Mouse (Mus musculus) hindbrain, embryonic 13.5 days (tissue): Measurements from ENCODE around the gene Capn1. TPM values are rescaled to one million over a fixed set of nuclear protein-coding genes. Genes with fewer than 3 reads are reported as not detected.

ENCODE experiments used
- ATAC-seq: fragments of 200-750 bp; cut with Nextera tagmentation; 2 replicates; pipeline ENCODE4 v1.8.0; 2017; ENCODE audit warnings: moderate TSS enrichment; ENCODE audit not compliant: low FRiP score
- H3K27ac ChIP-seq: fragments of 300-500 bp; sonication (generic); 2 replicates; pipeline ENCODE4 v1.5.1; 2015; ENCODE audit warnings: inconsistent platforms, mild to moderate bottlenecking, moderate library complexity
- H3K27me3 ChIP-seq: fragments of 300-500 bp; sonication (generic); 2 replicates; pipeline ENCODE4 v1.6.1; 2015; ENCODE audit warnings: mild to moderate bottlenecking, inconsistent platforms
- H3K36me3 ChIP-seq: fragments of 300-500 bp; sonication (generic); 2 replicates; pipeline ENCODE4 v1.6.1; 2015; ENCODE audit warnings: mild to moderate bottlenecking, inconsistent platforms
- H3K4me1 ChIP-seq: fragments of 300-500 bp; sonication (generic); replicated peaks from 2 replicates; pipeline ENCODE4 v1.6.1; 2015; ENCODE audit warnings: inconsistent platforms
- H3K4me2 ChIP-seq: fragments of 300-500 bp; sonication (generic); 2 replicates; pipeline ENCODE4 v1.6.1; 2015; ENCODE audit warnings: inconsistent platforms, mild to moderate bottlenecking, moderate library complexity
- H3K4me3 ChIP-seq: fragments of 300-500 bp; sonication (generic); 2 replicates; pipeline ENCODE4 v1.5.1; 2015; ENCODE audit warnings: mild to moderate bottlenecking, inconsistent platforms
- H3K9ac ChIP-seq: fragments of 300-500 bp; sonication (generic); 2 replicates; pipeline ENCODE4 v1.6.1; 2015; ENCODE audit warnings: mild to moderate bottlenecking, inconsistent platforms
- H3K9me3 ChIP-seq: fragments of 300-500 bp; sonication (generic); 2 replicates; pipeline ENCODE4 v1.6.1; 2016; ENCODE audit warnings: inconsistent platforms
- WGBS: fragments of 180-500 bp; shearing (Covaris S2); methylation state at CpG from one replicate; pipeline ENCODE4 v1.1.7; 2015; 5-methylcytosine and 5-hydroxymethylcytosine counted together
- polyA plus RNA-seq: library from polyadenylated mRNA; unstranded; fragments of >200 nt; fragmentation: Nextera tagmentation; extraction: Ambion mirVana; gene quantifications from 2 replicates; pipeline ENCODE4 v1.2.1, GENCODE M21; 2015

The Capn1 gene
- polyA plus RNA-seq, 1 experiment from 2014 or later = 3.3 TPM

- Histone ChIP-seq H3K4me2 (no peak overlapping the region), H3K27ac (no peak overlapping the region), H3K9ac (no peak overlapping the region), H3K4me3 (no peak overlapping the region), H3K9me3 (no peaks in the 10 kb centered on the region), H3K36me3 (peaks cover 51% of the 10 kb centered on the region), H3K4me1 (no peaks in the 10 kb centered on the region), H3K27me3 (no peaks in the 10 kb centered on the region)
- no peak for ATAC-seq
- WGBS = 83% methylated on average over 28 of the region's 28 CpGs
Observed at GRCm38 (mm10) chr19:5955704-5956670, 59.7 kb downstream of the Capn1 start.

DNA sequence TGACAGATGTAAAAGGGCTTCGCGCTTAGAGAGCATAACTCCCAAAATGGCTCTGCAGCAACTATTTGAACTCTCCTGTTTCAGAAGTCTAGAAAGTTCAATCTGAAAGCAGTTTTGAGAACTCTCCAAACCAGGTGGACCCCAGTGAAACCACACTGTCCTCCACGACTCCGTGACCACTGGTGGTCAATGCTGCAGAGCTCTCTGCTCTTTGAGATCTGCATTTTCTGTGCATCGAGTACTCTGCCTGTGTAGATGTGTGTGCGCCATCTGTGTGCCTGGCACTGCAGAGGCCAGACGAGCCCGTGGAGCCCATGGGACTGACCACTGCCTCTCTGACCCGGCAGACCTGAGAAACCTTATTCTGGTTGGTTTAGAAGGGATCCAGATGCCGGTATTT is 60.8 kb downstream of the Capn1 start:
- H3K4me1 ChIP-seq = no peaks in the 10 kb centered on the region
- peaks cover 62% of the 10 kb centered on the region for H3K36me3 ChIP-seq
- ATAC-seq = no peak
- no peak overlapping the region for H3K9ac ChIP-seq
- no peak overlapping the region for H3K4me3 ChIP-seq
- H3K4me2 ChIP-seq = no peak overlapping the region
- H3K27me3 ChIP-seq = no peaks in the 10 kb centered on the region
- WGBS = 94% methylated on average over 10 of the region's 10 CpGs
- no peaks in the 10 kb centered on the region for H3K9me3 ChIP-seq
- no peak overlapping the region for H3K27ac ChIP-seq

- Histone ChIP-seq H3K4me2 (no peak overlapping the region), H3K27me3 (no peaks in the 10 kb centered on the region), H3K4me1 (no peaks in the 10 kb centered on the region), H3K36me3 (peaks cover 65% of the 10 kb centered on the region), H3K9me3 (no peaks in the 10 kb centered on the region), H3K4me3 (no peak overlapping the region), H3K27ac (no peak overlapping the region), H3K9ac (no peak overlapping the region)
- no peak for ATAC-seq
- WGBS = 89% methylated on average over 22 of the region's 22 CpGs
Observed at GRCm38 (mm10) chr19:5954031-5954710, 61.5 kb downstream of the Capn1 start.

- Histone ChIP-seq H3K36me3 (peaks cover 58% of the 10 kb centered on the region), H3K27me3 (no peaks in the 10 kb centered on the region), H3K27ac (no peak overlapping the region), H3K4me2 (no peak overlapping the region), H3K4me3 (no peak overlapping the region), H3K9me3 (no peaks in the 10 kb centered on the region), H3K4me1 (no peaks in the 10 kb centered on the region), H3K9ac (no peak overlapping the region)
- 94% methylated on average over 19 of the region's 19 CpGs for WGBS
- ATAC-seq = no peak
Observed at GRCm38 (mm10) chr19:5953201-5953770, 62.4 kb downstream of the Capn1 start.

GRCm38 (mm10) chr19:5952071-5952691 is 63.5 kb downstream of the Capn1 start:
- 88% methylated on average over 13 of the region's 13 CpGs for WGBS

GRCm38 (mm10) chr19:5951631-5952030 is 64.1 kb downstream of the Capn1 start:
- ATAC-seq = no peak
- H3K4me1 ChIP-seq = no peaks in the 10 kb centered on the region
- no peak overlapping the region for H3K4me3 ChIP-seq
- H3K27me3 ChIP-seq = no peaks in the 10 kb centered on the region
- no peak overlapping the region for H3K27ac ChIP-seq
- WGBS = 93% methylated on average over 16 of the region's 16 CpGs
- H3K9ac ChIP-seq = no peak overlapping the region
- no peak overlapping the region for H3K4me2 ChIP-seq
- peaks cover 61% of the 10 kb centered on the region for H3K36me3 ChIP-seq
- no peaks in the 10 kb centered on the region for H3K9me3 ChIP-seq

More at GRCm38 (mm10) chr19:5952071-5952691, 63.5 kb downstream of the Capn1 start:
- Histone ChIP-seq H3K36me3 (peaks cover 61% of the 10 kb centered on the region), H3K9ac (0 out of 2 replicates have a peak overlapping the region, but pooled peaks have one; percentile 43), H3K27ac (no peak overlapping the region), H3K9me3 (no peaks in the 10 kb centered on the region), H3K4me3 (no peak overlapping the region), H3K27me3 (no peaks in the 10 kb centered on the region), H3K4me2 (no peak overlapping the region), H3K4me1 (no peaks in the 10 kb centered on the region)
- ATAC-seq = no peak

- Histone ChIP-seq H3K4me2 (no peak overlapping the region), H3K4me1 (no peaks in the 10 kb centered on the region), H3K9ac (no peak overlapping the region), H3K4me3 (no peak overlapping the region), H3K27ac (no peak overlapping the region), H3K36me3 (peaks cover 65% of the 10 kb centered on the region), H3K9me3 (no peaks in the 10 kb centered on the region), H3K27me3 (no peaks in the 10 kb centered on the region)
- no peak for ATAC-seq
- 95% methylated on average over 11 of the region's 11 CpGs for WGBS
Observed at GRCm38 (mm10) chr19:5950218-5950617, 65.5 kb downstream of the Capn1 start.

GRCm38 (mm10) chr19:5945891-5946290 is 69.8 kb downstream of the Capn1 start:
- no peaks in the 10 kb centered on the region for H3K9me3 ChIP-seq
- 0 out of 2 replicates have a peak, but pooled peaks cover 4% of the 10 kb centered on the region for H3K4me1 ChIP-seq
- H3K4me3 ChIP-seq = no peak overlapping the region
- peaks cover 43% of the 10 kb centered on the region for H3K36me3 ChIP-seq
- no peak overlapping the region for H3K4me2 ChIP-seq
- no peaks in the 10 kb centered on the region for H3K27me3 ChIP-seq
- 88% methylated on average over 8 of the region's 8 CpGs for WGBS
- no peak overlapping the region for H3K27ac ChIP-seq
- peak overlapping the region; percentile 43; the same call in 1 of the 2 replicates for H3K9ac ChIP-seq
- no peak for ATAC-seq

GRCm38 (mm10) chr19:5945027-5945426 is 70.7 kb downstream of the Capn1 start:
- H3K4me1 ChIP-seq = peaks cover 6% of the 10 kb centered on the region
- no peaks in the 10 kb centered on the region for H3K27me3 ChIP-seq
- WGBS = 83% methylated on average over 7 of the region's 7 CpGs
- no peak overlapping the region for H3K9ac ChIP-seq
- no peak for ATAC-seq
- H3K9me3 ChIP-seq = no peaks in the 10 kb centered on the region
- H3K36me3 ChIP-seq = peaks cover 34% of the 10 kb centered on the region
- H3K27ac ChIP-seq = 0 out of 2 replicates have a peak overlapping the region, but pooled peaks have one; percentile 3
- H3K4me3 ChIP-seq = no peak overlapping the region
- no peak overlapping the region for H3K4me2 ChIP-seq

DNA sequence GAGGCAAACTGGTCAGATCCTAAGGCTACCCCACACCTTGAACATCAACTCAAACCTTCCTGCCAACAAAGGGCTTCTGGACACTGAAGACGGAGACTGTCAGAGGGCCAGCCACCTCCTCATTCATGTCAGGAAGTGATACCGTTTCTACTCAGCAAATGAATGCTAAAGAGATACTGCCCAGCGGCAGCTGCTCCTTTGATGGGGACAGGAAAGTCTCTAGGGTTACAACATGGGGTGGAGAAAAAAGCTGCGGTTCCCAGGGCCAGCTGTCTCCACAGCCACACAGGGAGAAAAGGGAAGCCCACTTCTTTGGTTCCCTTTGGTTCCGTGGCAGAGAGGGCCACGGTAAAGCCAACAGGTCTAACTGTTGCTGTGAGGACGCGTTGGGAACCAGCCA is 71.6 kb downstream of the Capn1 start:
- Histone ChIP-seq H3K4me1 (peaks cover 12% of the 10 kb centered on the region), H3K27me3 (no peaks in the 10 kb centered on the region), H3K9ac (no peak overlapping the region), H3K36me3 (peaks cover 28% of the 10 kb centered on the region), H3K4me2 (no peak overlapping the region), H3K9me3 (no peaks in the 10 kb centered on the region), H3K27ac (no peak overlapping the region), H3K4me3 (no peak overlapping the region)
- 73% methylated on average over 8 of the region's 8 CpGs for whole genome bisulfite sequencing
- no peak for ATAC-seq

DNA sequence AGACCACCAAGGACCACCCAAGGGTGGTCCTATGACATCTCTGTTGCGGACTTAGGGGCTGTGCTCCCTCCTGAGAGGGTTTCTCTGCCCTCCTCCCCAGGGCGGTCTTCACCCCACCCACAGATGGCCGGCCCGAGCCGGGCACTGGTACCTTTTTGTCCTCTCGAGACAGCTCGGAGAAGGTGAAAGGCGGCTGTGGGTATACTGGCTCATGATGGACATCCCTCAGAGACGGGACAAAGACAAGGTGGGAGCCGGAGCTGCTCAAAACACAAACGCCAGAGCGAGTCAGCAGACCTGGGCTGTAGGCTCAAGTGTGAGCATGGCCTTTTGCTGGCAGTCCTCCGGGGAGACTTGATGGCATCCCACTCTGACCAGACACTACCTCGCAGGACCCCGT is 72.3 kb downstream of the Capn1 start:
- no peak overlapping the region for H3K27ac ChIP-seq
- peaks cover 15% of the 10 kb centered on the region for H3K4me1 ChIP-seq
- H3K36me3 ChIP-seq = peaks cover 26% of the 10 kb centered on the region
- no peak overlapping the region for H3K4me3 ChIP-seq
- H3K9ac ChIP-seq = no peak overlapping the region
- no peaks in the 10 kb centered on the region for H3K27me3 ChIP-seq
- WGBS = 94% methylated on average over 15 of the region's 15 CpGs
- no peaks in the 10 kb centered on the region for H3K9me3 ChIP-seq
- no peak overlapping the region for H3K4me2 ChIP-seq
- no peak for ATAC-seq

DNA sequence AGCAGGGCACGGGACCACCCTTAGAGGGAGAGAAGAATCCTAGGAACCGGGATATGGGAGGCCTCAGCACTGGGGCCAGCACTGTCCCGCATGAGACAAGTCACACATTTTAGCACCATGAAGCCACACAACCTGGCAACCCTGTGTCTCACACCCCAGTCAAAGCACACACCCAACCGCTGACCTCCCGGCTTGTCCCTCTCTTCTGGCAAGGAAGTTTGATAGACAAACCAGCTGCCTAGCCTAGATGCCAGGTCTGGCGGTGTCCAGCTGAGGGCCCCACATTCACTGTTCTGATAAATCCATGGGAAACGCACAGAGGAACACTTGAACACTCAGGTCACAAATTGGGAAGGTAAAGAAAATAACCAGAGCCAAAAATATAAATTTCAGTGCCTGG is 73.1 kb downstream of the Capn1 start:
- H3K9ac ChIP-seq = 0 out of 2 replicates have a peak overlapping the region, but pooled peaks have one; percentile 2
- H3K9me3 ChIP-seq = no peaks in the 10 kb centered on the region
- ATAC-seq = no peak
- H3K27me3 ChIP-seq = no peaks in the 10 kb centered on the region
- H3K36me3 ChIP-seq = peaks cover 22% of the 10 kb centered on the region
- no peak overlapping the region for H3K27ac ChIP-seq
- peaks cover 23% of the 10 kb centered on the region for H3K4me1 ChIP-seq
- no peak overlapping the region for H3K4me2 ChIP-seq
- H3K4me3 ChIP-seq = no peak overlapping the region
- WGBS = 95% methylated on average over 7 of the region's 7 CpGs
